Mouse (Mus musculus): Measurements from ENCODE around the gene Abcg8.

Abcg8 gene

GRCm38 (mm10) chr17:84709403-84709851 lies 33.3 kb downstream of the Abcg8 start:
- no peak for DNase-seq (ENCODE audit: low read depth, low spot score)

- no peak for DNase-seq (ENCODE audit: low read depth, low spot score)
Observed at GRCm38 (mm10) chr17:84713563-84714164, 37.6 kb downstream of the Abcg8 start.

DNA sequence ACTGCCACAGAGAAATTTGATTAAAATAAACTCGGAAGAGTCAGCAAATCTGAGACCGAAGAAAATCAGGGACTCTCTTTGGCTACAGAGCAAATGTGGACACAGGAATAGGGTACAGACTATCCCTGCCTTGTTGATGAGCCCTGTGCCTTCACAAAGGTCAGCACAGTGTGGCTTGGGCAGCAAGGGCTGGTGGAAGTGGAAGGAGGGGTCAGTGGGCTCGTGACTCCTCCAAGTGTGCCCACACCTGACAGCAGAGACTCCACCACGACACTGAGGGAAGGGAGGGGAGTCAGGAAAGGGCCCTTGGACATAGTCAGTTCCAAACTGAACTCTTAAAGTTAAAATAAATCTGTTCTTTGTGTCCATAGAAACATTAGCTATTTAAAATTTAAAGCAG lies 38.8 kb downstream of the Abcg8 start:
- no peak for DNase-seq (ENCODE audit: low read depth, low spot score)

DNA sequence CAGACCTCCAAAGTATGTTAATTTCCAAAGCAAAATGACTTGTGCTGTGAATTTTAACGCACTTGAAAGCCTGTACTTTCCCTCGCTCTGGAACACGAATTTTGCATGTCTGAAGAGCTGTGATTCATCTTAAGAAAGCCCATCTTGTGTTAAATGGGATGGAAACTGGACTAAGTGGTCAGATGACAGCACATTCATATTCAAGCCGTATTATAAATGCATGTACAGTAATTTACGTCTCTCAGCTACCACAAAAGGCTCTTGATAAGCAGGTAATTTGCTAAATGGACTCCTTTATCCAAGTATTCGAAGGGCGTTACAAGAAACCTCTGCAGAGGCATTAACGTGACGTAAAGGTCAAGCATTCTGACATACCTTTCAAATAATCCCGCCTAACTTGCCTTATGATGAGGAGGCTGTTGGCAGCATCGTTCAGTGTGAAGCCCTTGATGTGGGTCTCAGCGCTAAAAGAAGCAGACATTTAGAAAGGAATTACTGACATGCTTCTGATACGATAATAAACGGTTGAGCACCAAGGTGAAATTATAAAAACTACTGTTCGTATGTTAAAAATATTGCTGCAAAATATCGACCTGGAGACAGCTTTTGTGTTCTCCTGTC lies 40.3 kb downstream of the Abcg8 start:
- no peak for DNase-seq (ENCODE audit: low read depth, low spot score)

DNA sequence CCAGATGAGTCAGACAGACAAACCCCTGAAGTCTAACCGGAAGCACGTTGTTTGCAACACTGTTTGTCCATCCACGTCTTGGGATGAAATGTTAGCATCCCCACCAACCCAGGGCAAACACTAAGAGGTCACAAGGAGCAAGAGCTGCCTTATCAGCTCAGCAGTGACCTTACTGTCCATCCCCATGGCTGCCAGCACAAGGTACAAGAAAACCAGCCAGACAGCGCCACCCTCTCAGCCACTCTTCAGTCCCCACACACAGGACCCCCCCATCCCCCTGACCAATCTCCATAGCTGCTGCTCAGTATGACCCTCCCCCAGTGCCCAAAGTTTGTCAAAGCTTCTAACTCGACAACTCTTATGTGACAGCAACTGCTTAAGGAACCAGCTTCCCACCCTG lies 41.3 kb downstream of the Abcg8 start:
- no peak for DNase-seq (ENCODE audit: low read depth, low spot score)

GRCm38 (mm10) chr17:84719105-84719504 lies 43.0 kb downstream of the Abcg8 start:
- no peak for DNase-seq (ENCODE audit: low read depth, low spot score)

- no peak for DNase-seq (ENCODE audit: low read depth, low spot score)
Observed at GRCm38 (mm10) chr17:84724028-84724427, 47.9 kb downstream of the Abcg8 start.

DNA sequence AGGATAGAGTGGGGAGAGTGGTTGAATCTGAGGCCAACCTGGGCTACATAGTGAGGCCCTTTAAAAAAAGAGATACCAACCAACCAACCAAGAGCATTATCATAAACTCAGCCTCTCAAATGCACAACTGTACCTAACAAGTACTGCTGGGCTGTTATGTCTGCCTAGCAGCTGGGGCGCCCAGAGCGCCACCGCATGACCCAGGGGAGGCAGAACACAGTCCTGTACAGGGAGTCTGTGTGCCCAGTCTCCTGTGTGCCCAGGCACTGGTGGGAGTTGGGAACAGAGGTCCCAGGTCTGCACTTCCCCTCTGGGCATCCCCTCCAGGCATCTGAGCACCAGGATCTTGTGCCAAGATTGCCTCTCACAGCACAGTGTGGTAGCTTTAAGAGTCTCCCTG lies 49.1 kb downstream of the Abcg8 start:
- no peak for DNase-seq (ENCODE audit: low read depth, low spot score)

DNA sequence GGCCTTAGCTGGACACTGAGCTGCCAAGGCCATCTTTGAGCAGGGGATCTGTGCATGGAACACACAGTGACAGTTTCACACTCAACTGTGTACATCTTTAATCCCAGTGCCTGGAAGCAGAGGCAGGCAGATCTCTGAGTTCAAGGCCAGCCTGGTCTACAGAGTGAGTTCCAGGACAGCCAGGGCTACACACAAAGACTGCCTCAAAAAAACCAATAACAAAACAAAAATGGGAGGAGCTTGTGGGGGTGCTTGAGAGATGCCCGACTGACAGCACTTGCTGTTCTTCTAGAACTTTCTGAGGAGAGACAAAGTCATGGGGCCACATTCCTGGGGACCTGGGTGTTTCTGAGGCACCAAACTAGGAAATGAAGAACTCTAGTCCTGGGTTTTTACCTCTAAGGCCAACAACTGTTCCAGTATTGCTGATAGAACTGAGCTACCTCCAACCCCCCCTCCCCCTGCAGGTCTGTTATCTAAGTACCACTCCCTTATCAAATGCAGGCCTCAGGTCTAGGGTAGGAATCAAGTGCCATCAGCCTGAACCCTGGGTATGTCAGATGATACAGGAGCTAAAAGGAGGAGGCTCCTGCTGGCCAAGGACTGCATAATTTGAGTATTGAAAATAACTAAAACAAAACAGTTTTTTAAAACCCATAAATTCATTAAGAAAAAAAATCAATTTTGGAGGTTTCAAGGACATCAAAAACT lies 52.3 kb downstream of the Abcg8 start:
- DNase-seq (ENCODE audit: low read depth, low spot score): no peak

- no peak for DNase-seq (ENCODE audit: low read depth, low spot score)
Observed at GRCm38 (mm10) chr17:84729140-84729539, 53.0 kb downstream of the Abcg8 start.

DNA sequence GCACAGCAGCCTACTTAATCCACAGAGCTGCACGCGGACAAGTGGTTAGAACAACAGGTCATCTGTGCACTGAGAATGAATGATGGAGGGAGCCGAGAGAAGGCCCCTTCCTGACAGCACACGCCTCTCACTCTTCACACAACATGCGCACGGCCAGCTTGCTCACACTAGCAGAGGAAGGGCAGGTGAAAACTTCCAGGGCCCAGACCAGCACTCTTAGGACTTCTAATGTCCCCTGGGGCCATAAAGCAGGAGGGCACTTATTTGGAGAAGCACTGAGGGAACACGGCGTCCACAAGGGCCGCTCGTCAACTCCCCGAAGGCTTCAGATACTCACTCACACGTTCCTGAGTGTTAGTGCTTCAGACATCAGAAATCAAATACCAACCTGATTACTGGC lies 55.3 kb downstream of the Abcg8 start:
- DNase-seq (ENCODE audit: low read depth, low spot score): no peak

- DNase-seq (ENCODE audit: low read depth, low spot score): no peak
Observed at GRCm38 (mm10) chr17:84732612-84733011, 56.5 kb downstream of the Abcg8 start.

DNA sequence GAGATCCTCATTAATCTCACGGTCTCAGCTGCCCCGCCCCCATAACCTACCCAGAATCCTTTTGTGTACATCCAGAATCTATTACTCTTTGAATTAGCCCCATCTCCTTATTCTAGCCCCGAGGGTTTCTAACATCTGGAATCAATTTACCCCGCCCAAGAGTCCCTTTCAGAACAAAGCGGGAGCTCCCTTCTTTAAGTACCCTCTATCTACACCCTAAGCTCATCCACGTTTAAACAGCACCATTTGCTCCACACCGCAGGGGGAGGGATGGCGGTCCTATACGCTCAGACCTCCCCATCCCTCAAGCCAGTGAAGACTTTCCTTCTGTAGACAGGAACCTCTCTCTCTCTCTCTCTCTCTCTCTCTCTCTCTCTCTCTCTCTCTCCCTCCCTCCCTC lies 60.6 kb downstream of the Abcg8 start:
- peak; percentile 59 for DNase-seq (ENCODE audit: low read depth, low spot score)

DNA sequence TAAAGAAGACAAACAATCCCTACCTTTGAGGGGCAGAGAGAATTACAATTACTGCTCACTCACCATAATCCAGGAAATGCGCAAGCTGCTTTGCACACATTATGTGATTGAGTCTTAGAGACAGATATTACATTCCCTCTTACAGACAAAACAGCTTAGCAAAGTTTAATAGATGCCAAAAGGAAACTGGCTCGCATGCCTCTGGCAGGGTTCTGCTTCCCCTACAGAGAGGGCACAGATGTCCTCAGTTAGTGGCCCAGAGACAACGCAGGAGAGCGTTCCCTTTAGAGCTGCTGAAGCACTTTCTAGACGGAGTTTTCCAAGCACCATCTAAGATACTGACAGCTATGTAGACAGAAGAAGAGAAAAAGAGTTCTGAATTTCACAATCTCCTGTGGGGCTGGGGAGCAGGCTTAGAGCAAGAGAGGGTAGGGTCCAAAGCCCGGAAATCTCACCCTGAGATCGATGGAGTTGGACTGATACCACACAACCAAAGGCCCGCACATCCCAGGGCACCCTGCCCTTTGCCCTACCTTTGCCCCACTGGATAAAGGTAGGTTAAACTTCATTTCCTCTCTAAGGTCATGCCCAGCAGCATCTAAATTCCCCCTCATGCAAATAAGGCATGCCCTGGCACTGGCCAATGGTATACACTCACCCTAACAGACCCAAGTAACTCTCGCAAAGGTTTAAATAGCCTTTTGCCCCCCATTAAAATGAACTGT lies 62.1 kb downstream of the Abcg8 start:
- no peak for DNase-seq (ENCODE audit: low read depth, low spot score)

GRCm38 (mm10) chr17:84744256-84744655 lies 68.2 kb downstream of the Abcg8 start:
- DNase-seq (ENCODE audit: low read depth, low spot score): no peak

GRCm38 (mm10) chr17:84745001-84745400 lies 68.9 kb downstream of the Abcg8 start:
- DNase-seq (ENCODE audit: low read depth, low spot score): no peak

- DNase-seq (ENCODE audit: low read depth, low spot score): no peak
Observed at GRCm38 (mm10) chr17:84747212-84747611, 71.1 kb downstream of the Abcg8 start.

GRCm38 (mm10) chr17:84748152-84748682 lies 72.1 kb downstream of the Abcg8 start:
- DNase-seq (ENCODE audit: low read depth, low spot score): no peak

GRCm38 (mm10) chr17:84749297-84749696 lies 73.2 kb downstream of the Abcg8 start:
- no peak for DNase-seq (ENCODE audit: low read depth, low spot score)

All from 3T3-L1 (cell line).